Mouse (Mus musculus): Measurements from ENCODE around the gene Slc35f5.

DNA sequence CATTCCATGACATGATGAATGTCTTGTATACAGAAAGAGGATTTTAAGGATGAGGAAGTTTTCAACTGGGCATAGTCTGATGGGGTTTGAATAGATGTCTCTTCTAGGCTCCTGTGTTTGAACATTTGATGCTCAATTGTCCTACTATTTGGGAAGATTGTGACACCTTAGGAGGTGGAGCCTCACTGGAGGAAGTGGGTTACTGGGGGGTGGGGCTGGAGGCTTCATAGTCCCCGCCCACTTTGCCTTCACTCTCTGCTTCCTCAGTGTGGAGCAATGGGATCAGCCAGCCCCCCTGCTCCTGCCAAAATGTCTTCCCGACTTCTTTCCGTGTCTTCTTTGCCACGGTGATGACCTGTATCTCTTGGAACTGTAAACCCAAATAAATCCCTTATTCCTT lies 43.2 kb downstream of the Slc35f5 start:
- TF ChIP-seq CTCF (IDR thresholded peaks at IDR 0.05; ENCODE audit: borderline replicate concordance, insufficient read depth, low read length) (no peak), POLR2A (IDR thresholded peaks at IDR 0.05; ENCODE audit: low read depth, low read length) (no peak)

All from embryonic fibroblast, embryonic 13.5 days (primary cell).